Mouse (Mus musculus) CH12.LX (cell line): ENCODE data around the gene Chrna1. TPM values are rescaled to one million over a fixed set of nuclear protein-coding genes. Genes with fewer than 3 reads are reported as not detected.

Source experiments
- DNase-seq: peaks from one replicate; pipeline ENCODE4 v3.0.0-alpha.2; 2013; ENCODE audit errors: extremely low read depth
- H3K27ac ChIP-seq: 2 replicates; pipeline ENCODE4 v1.5.1; 2012; ENCODE audit warnings: low read depth, mild to moderate bottlenecking, control low read depth, moderate library complexity; ENCODE audit not compliant: insufficient read depth
- H3K27me3 ChIP-seq: replicated peaks from 2 replicates; pipeline ENCODE3; 2012; ENCODE audit warnings: inconsistent platforms
- H3K36me3 ChIP-seq, 2 experiments: replicated peaks in 1 of 2; 2 replicates each; pipeline versions ENCODE3 to v1.6.1; 2012; ENCODE audit warnings: inconsistent platforms in 1 of 2, low read length in 1 of 2, mild to moderate bottlenecking in 1 of 2, mixed read lengths in 1 of 2, moderate library complexity in 1 of 2; ENCODE audit not compliant: control insufficient read depth in 1 of 2, insufficient read depth in 1 of 2
- H3K4me1 ChIP-seq, 2 experiments: 2 replicates each; pipeline ENCODE4 v1.6.1; 2012; ENCODE audit warnings: inconsistent platforms in 1 of 2, moderate library complexity in 1 of 2; ENCODE audit not compliant: insufficient read depth in 2 of 2, control insufficient read depth in 1 of 2
- H3K4me2 ChIP-seq: 2 replicates; pipeline ENCODE4 v1.6.1; 2012; ENCODE audit warnings: low read depth, mild to moderate bottlenecking, control low read depth; ENCODE audit not compliant: poor library complexity, insufficient read depth, severe bottlenecking
- H3K4me3 ChIP-seq, 3 experiments: fragments of 150-350 bp in 1 of 3; sonication (generic) in 1 of 3; replicated peaks in 1 of 3; 2 replicates each; pipeline versions ENCODE3 to v1.5.1; 2011 to 2012; ENCODE audit warnings: low read depth in 2 of 3, low read length in 2 of 3, mild to moderate bottlenecking in 2 of 3, moderate library complexity in 2 of 3, control low read depth in 1 of 3, improper control_type of control experiment in 1 of 3, inconsistent platforms in 1 of 3, mixed read lengths in 1 of 3; ENCODE audit not compliant: poor library complexity in 1 of 3
- H3K79me2 ChIP-seq: replicated peaks from 2 replicates; pipeline ENCODE4 v1.6.1; 2012; ENCODE audit warnings: mild to moderate bottlenecking, moderate library complexity; ENCODE audit not compliant: control insufficient read depth, poor library complexity, insufficient read depth, severe bottlenecking; ENCODE audit errors: extremely low read depth
- H3K9ac ChIP-seq: 2 replicates; pipeline ENCODE4 v1.6.1; 2012; ENCODE audit warnings: low read depth, mild to moderate bottlenecking, control low read depth, moderate library complexity; ENCODE audit not compliant: insufficient read depth
- H3K9me3 ChIP-seq: replicated peaks from 2 replicates; pipeline ENCODE3; 2012; ENCODE audit warnings: low read length, inconsistent platforms, mixed read lengths
- BHLHE40 ChIP-seq: IDR thresholded peaks from 2 replicates; pipeline ENCODE4 v1.6.1; 2011; ENCODE audit warnings: mild to moderate bottlenecking, low read depth, low read length, improper control_type of control experiment
- CHD1 ChIP-seq: IDR thresholded peaks from 2 replicates; pipeline ENCODE4 v1.6.1; 2012; ENCODE audit warnings: low read depth, low read length, improper control_type of control experiment, inconsistent platforms
- CHD2 ChIP-seq: IDR thresholded peaks from 2 replicates; pipeline ENCODE4 v1.6.1; 2011; ENCODE audit warnings: low read length, improper control_type of control experiment
- EP300 ChIP-seq: IDR thresholded peaks from 2 replicates; pipeline ENCODE4 v1.6.1; 2011; ENCODE audit warnings: low read length, improper control_type of control experiment
- GABPA ChIP-seq: IDR thresholded peaks from 2 replicates; pipeline ENCODE4 v1.6.1; 2012; ENCODE audit warnings: low read depth, low read length, improper control_type of control experiment, inconsistent platforms; ENCODE audit not compliant: insufficient replicate concordance
- JUN ChIP-seq: IDR thresholded peaks from 2 replicates; pipeline ENCODE4 v1.6.1; 2011; ENCODE audit warnings: low read depth, mild to moderate bottlenecking, low read length, improper control_type of control experiment, moderate library complexity; ENCODE audit not compliant: insufficient read depth
- MAFK ChIP-seq: IDR thresholded peaks from 2 replicates; pipeline ENCODE4 v1.6.1; 2011; ENCODE audit warnings: low read length, improper control_type of control experiment; ENCODE audit not compliant: insufficient replicate concordance
- MAZ ChIP-seq: IDR thresholded peaks from 2 replicates; pipeline ENCODE4 v1.6.1; 2012; ENCODE audit warnings: low read depth, mild to moderate bottlenecking, inconsistent platforms, low read length, improper control_type of control experiment, moderate library complexity
- MXI1 ChIP-seq: IDR thresholded peaks from 2 replicates; pipeline ENCODE4 v1.6.1; 2011; ENCODE audit warnings: mild to moderate bottlenecking, low read depth, low read length, improper control_type of control experiment
- MYC ChIP-seq: IDR thresholded peaks from 2 replicates; pipeline ENCODE4 v1.6.1; 2011; ENCODE audit warnings: low read depth, mild to moderate bottlenecking, improper control_type of control experiment, low read length
- POLR2A ChIP-seq: IDR thresholded peaks from 2 replicates; pipeline ENCODE4 v1.6.1; 2011; ENCODE audit warnings: low read depth, mild to moderate bottlenecking, improper control_type of control experiment, low read length
- TCF12 ChIP-seq: IDR thresholded peaks from 2 replicates; pipeline ENCODE4 v1.6.1; 2014; ENCODE audit warnings: low read depth, mild to moderate bottlenecking, inconsistent platforms, low read length, improper control_type of control experiment
- USF1 ChIP-seq: IDR thresholded peaks from 2 replicates; pipeline ENCODE4 v1.6.1; 2014; ENCODE audit warnings: low read depth, mild to moderate bottlenecking, inconsistent platforms, low read length, improper control_type of control experiment
- USF2 ChIP-seq: conservative IDR thresholded peaks from 2 replicates; pipeline ENCODE4 v1.6.1; 2011; ENCODE audit warnings: low read depth, low read length, improper control_type of control experiment
- ZC3H11A ChIP-seq: IDR thresholded peaks from 2 replicates; pipeline ENCODE4 v1.6.1; 2012; ENCODE audit warnings: low read depth, mild to moderate bottlenecking, inconsistent platforms, low read length, improper control_type of control experiment
- ZNF384 ChIP-seq: IDR thresholded peaks from 2 replicates; pipeline ENCODE4 v1.6.1; 2012; ENCODE audit warnings: low read depth, low read length, improper control_type of control experiment, inconsistent platforms
- dilution Hi-C: fragments of 300-500 bp; cut with MboI; formaldehyde crosslinking; loops from 2 replicates; pipeline ENCODE4 v1.14.3; 2020; ENCODE audit warnings: low sequenced_read_pairs; ENCODE audit not compliant: extremely low pct_unique_long_range_greater_than_20kb, extremely low pct_ligation_motif_present
- in situ Hi-C: fragments of 300-500 bp; cut with MboI; formaldehyde crosslinking; loops from 3 replicates; pipeline ENCODE4 v1.14.3; 2019; ENCODE audit warnings: low sequenced_read_pairs, low pct_ligation_motif_present, low pct_unique_long_range_greater_than_20kb, mixed read lengths
- polyA plus RNA-seq: library from polyadenylated mRNA; unstranded; fragments of >175 nt; gene quantifications from 2 replicates; pipeline ENCODE4 v1.2.1, GENCODE M21; 2012; ENCODE audit warnings: low read depth; ENCODE audit not compliant: insufficient read length
- total RNA-seq, 2 experiments: library from RNA; depleted of rRNA; stranded (reverse); fragments of 300-350 nt in 1 of 2; fragments of >200 nt in 1 of 2; gene quantifications; 2 replicates each; pipeline ENCODE4 v1.2.3; 2012 to 2014

Chrna1 gene
- total RNA-seq (2012; rRNA removed) (0.04 TPM in 1 of 2 replicates, not detected in the other), total RNA-seq (2014; rRNA removed) (not detected in 2 replicates), polyA plus RNA-seq (not detected in 2 replicates)

DNA sequence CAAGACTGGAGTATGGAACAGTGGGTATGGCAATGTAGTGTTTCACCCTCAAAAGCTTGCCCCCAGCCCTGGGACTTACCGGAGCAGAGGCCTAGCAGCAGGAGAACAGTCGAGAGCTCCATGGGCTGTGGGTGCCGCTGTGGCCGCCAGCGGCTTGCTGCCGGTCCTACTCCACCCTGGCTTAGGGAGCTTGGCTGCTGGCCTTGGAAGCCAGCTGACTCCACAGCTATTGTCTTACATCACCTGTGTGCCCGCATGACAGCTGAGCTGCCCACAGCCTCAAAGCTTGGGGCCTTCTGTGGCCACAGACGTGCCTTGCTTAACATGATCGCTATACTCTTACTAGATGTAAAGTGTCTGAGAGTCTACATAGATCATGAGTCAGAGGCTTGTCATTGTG, at the start of gene Chrna1:
Chrna1 (minus strand) TSS at position 173 of the 400 bp plus-strand sequence.
- no peak within 1 kb of the TSS for H3K27ac ChIP-seq
- H3K4me3 ChIP-seq, result no peak within 1 kb of the TSS
- dilution Hi-C loops, result no loop called here
- H3K9ac ChIP-seq, result no peak within 1 kb of the TSS
- no peaks in the 10 kb centered on the region for H3K36me3 ChIP-seq
- no peak for TF ChIP-seq USF2
- no peak for DNase-seq
- no peaks in the 10 kb centered on the region for H3K27me3 ChIP-seq
- H3K4me1 ChIP-seq, result peaks cover 2 to 3% of the 10 kb centered on the region in 2 experiments; a peak in 1 of 4 replicates
- no peak within 1 kb of the TSS for H3K4me2 ChIP-seq
- H3K79me2 ChIP-seq, result no peaks in the 10 kb centered on the region
- H3K9me3 ChIP-seq, result no peaks in the 10 kb centered on the region
- in situ Hi-C loops, result loop anchor here (5.0 to 25.0 kb wide), 3 partner anchors 167 to 1082 kb away; partner anchors contain the start of genes Evx2 and Hoxd13

DNA sequence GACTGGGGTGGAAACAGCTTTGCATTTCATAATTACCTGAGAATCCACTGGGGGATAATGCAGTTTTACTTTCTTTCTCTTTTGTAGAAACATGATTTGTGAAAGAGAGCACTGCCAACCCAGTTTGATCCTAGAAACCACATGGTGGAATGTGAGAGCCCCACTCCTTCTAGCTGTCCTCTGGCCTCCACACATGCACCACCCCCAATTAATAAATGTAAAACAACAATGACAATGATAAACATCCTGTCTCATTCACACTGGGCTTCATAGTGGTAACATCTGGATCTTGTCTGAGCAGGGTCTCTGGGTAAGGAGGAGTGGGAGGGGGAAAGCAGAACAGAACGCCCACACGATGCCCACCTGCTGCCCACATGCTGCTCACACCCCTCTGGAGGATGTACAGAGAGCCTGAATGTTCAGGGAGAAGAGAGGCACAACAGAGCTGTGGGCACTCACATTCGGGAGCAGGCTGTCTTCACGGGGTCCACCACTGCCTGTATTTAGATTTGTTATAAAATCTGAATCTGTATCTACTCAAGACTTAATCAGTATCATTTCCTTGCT, 38.4 kb upstream of the Chrna1 start:
- Histone ChIP-seq H3K4me3 (no peak overlapping the region), H3K27ac (no peak overlapping the region), H3K36me3 (peaks cover 0 to 16% of the 10 kb centered on the region in 2 experiments), H3K4me2 (no peak overlapping the region), H3K27me3 (no peaks in the 10 kb centered on the region), H3K4me1 (peaks cover 0 to 6% of the 10 kb centered on the region in 2 experiments; a peak in 2 of 4 replicates), H3K9ac (no peak overlapping the region), H3K79me2 (no peaks in the 10 kb centered on the region), H3K9me3 (no peaks in the 10 kb centered on the region)
- dilution Hi-C loops, result no loop called here
- TF ChIP-seq JUN (no peak), CHD1 (no peak), POLR2A (no peak), USF1 (no peak), GABPA (no peak), MAFK (no peak), BHLHE40 (no peak), TCF12 (no peak), ZNF384 (no peak), MAZ (no peak), CHD2 (no peak), ZC3H11A (no peak), MXI1 (no peak), EP300 (no peak), MYC (no peak)
- in situ Hi-C loops, result no loop called here
- no peak for DNase-seq
